Mouse (Mus musculus) heart, embryonic 13.5 days (tissue): ENCODE measurements around the gene Sgsm1. TPM values are rescaled to one million over a fixed set of nuclear protein-coding genes. Genes with fewer than 3 reads are reported as not detected.

Experiments
- ATAC-seq: fragments of 200-750 bp; cut with Nextera tagmentation; 2 replicates; pipeline ENCODE4 v1.8.0; 2017; ENCODE audit warnings: moderate TSS enrichment; ENCODE audit not compliant: insufficient number of reproducible peaks, low FRiP score, low TSS enrichment; ENCODE audit errors: extremely low read depth
- H3K27ac ChIP-seq: fragments of 300-500 bp; sonication (generic); replicated peaks from 2 replicates; pipeline ENCODE4 v1.5.1; 2015; ENCODE audit warnings: moderate library complexity, mild to moderate bottlenecking, inconsistent platforms
- H3K27me3 ChIP-seq: fragments of 300-500 bp; sonication (generic); replicated peaks from 2 replicates; pipeline ENCODE4 v1.6.1; 2015; ENCODE audit warnings: mild to moderate bottlenecking, inconsistent platforms
- H3K36me3 ChIP-seq: fragments of 300-500 bp; sonication (generic); 2 replicates; pipeline ENCODE4 v1.6.1; 2015; ENCODE audit warnings: mild to moderate bottlenecking, inconsistent platforms
- H3K4me1 ChIP-seq: fragments of 300-500 bp; sonication (generic); 2 replicates; pipeline ENCODE4 v1.6.1; 2015; ENCODE audit warnings: inconsistent platforms
- H3K4me2 ChIP-seq: fragments of 300-500 bp; sonication (generic); 2 replicates; pipeline ENCODE4 v1.6.1; 2015; ENCODE audit warnings: inconsistent platforms, mild to moderate bottlenecking, moderate library complexity
- H3K4me3 ChIP-seq: fragments of 300-500 bp; sonication (generic); 2 replicates; pipeline ENCODE4 v1.5.1; 2015; ENCODE audit warnings: moderate library complexity, mild to moderate bottlenecking, inconsistent platforms
- H3K9ac ChIP-seq: fragments of 300-500 bp; sonication (generic); 2 replicates; pipeline ENCODE4 v1.6.1; 2015; ENCODE audit warnings: inconsistent platforms, mild to moderate bottlenecking, moderate library complexity
- H3K9me3 ChIP-seq: fragments of 300-500 bp; sonication (generic); 2 replicates; pipeline ENCODE4 v1.6.1; 2016; ENCODE audit warnings: inconsistent platforms
- WGBS: fragments of 180-500 bp; shearing (Covaris S2); methylation state at CpG from one replicate; pipeline ENCODE4 v1.1.7; 2015; ENCODE audit warnings: mixed read lengths; 5-methylcytosine and 5-hydroxymethylcytosine counted together
- polyA plus RNA-seq: library from polyadenylated mRNA; unstranded; fragments of >200 nt; fragmentation: Nextera tagmentation; extraction: Ambion mirVana; gene quantifications from 2 replicates; pipeline ENCODE4 v1.2.1, GENCODE M21; 2015

Sgsm1 gene
- polyA plus RNA-seq, 1 experiment from 2014 or later = 1.5 TPM

DNA sequence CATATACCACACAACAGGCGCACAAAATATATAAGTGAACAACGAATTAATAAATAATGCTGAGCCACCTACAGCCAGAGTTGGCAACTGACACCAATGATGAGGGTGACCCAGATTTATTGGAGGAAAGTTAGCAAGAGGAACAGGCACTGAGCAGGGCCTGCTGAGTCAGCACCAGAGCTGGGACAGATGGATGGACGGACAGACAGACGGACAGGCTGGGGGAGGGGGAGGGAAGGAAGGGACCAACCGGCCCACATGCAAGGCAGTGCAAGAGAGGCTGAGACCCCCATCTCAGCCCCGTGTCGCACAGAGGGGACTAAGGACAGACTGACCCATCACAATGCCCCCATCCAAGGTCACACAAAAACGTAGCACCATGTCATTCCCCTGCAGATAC, 96.5 kb downstream of the Sgsm1 start:
- H3K9me3 ChIP-seq = no peaks in the 10 kb centered on the region
- no peak overlapping the region for H3K4me2 ChIP-seq
- no peaks in the 10 kb centered on the region for H3K36me3 ChIP-seq
- H3K27me3 ChIP-seq = peaks cover 10% of the 10 kb centered on the region; the same call in 1 of the 2 replicates
- WGBS = 81% methylated on average over 8 of the region's 8 CpGs
- H3K4me3 ChIP-seq = no peak overlapping the region
- no peak overlapping the region for H3K9ac ChIP-seq
- H3K27ac ChIP-seq = no peak overlapping the region; the same call in 1 of the 2 replicates
- H3K4me1 ChIP-seq = peaks cover 27% of the 10 kb centered on the region
- ATAC-seq = no peak

DNA sequence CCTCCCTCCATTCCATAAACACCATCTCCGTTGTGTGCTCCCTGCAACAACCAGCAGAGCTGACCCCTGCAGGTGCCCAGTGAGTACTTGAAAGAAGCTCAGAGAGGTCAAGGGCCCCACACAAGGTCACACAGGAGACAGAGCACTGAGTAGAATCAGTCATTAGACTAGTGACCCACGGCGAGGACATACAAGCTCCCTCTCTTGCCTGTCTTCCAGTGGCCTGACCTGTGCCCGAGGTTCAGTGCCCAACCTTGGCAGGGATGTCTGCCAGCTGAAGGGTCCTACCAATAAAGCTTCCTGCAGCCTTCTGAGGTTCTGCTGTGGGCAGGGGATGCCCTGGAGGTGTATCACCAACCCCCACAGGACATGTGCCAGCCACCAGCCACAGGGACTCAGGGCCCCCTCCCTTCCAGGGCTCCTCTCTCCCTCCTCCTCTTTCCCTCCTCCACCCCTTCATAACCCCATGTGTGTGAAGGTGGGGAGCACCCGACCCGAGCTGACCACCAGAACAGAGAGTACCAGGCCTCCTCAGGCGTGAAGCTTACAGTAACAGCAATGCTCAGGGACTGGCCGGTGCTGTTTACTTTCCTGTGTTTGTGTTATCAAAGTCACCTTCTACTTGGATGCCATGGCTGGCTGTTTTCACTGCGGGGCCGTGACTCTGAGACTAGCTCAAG, 98.3 kb downstream of the Sgsm1 start:
- no peaks in the 10 kb centered on the region for H3K36me3 ChIP-seq
- H3K9ac ChIP-seq = no peak overlapping the region
- no peak overlapping the region; the same call in 1 of the 2 replicates for H3K27ac ChIP-seq
- H3K4me3 ChIP-seq = no peak overlapping the region
- 60% methylated on average over 10 of the region's 10 CpGs for WGBS
- no peaks in the 10 kb centered on the region for H3K9me3 ChIP-seq
- no peak for ATAC-seq
- H3K27me3 ChIP-seq = 0 out of 2 replicates have a peak, but pooled peaks cover 2% of the 10 kb centered on the region
- no peak overlapping the region for H3K4me2 ChIP-seq
- peaks cover 45% of the 10 kb centered on the region for H3K4me1 ChIP-seq

DNA sequence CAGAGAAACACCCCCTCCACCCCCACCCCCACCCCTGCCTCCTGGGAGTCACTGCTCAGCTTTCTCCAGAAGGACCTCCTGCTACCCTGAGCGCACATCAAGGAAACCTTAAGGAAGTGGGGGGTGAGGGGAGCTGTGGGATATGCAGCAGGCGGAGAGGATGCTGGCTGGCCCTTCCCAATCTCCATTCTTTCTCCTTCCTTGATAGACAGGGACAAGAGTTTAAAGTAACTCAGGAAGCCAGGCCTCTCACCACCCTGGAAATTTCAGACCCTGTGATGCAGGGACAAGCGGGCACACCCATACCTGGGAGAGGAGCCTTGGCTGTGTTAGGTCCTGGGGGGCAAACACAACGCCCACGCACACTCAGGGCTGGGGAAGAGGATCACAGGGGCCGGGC, 100.3 kb downstream of the Sgsm1 start:
- Histone ChIP-seq H3K27ac (peak overlapping the region; percentile 89), H3K4me2 (no peak overlapping the region), H3K4me3 (no peak overlapping the region), H3K4me1 (peaks cover 58% of the 10 kb centered on the region), H3K36me3 (no peaks in the 10 kb centered on the region), H3K9ac (0 out of 2 replicates have a peak overlapping the region, but pooled peaks have one; percentile 14), H3K27me3 (no peaks in the 10 kb centered on the region), H3K9me3 (no peaks in the 10 kb centered on the region)
- WGBS = 75% methylated on average over 6 of the region's 6 CpGs
- no peak for ATAC-seq

DNA sequence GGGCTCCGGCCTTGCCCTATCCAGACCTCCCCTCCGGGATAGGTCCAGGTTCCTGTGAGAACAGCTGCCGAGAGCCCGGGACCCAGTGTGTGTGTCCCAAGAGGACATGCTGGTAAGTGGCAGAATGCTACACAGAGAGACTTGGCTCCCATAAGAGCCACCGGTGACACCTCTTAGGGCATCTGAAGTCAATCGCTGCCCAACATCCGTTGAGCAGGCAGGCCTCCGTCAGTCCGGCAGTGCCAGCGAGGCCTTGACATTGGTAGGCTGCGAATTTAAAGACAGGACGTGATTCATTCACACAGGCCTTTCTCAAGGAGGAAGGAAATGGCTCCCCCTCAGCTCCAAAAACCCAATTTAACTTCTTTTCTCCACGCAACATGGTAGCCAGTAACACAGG, 100.7 kb downstream of the Sgsm1 start:
- Histone ChIP-seq H3K9ac (no peak overlapping the region), H3K9me3 (no peaks in the 10 kb centered on the region), H3K4me2 (no peak overlapping the region), H3K4me3 (no peak overlapping the region), H3K4me1 (peaks cover 58% of the 10 kb centered on the region), H3K36me3 (no peaks in the 10 kb centered on the region), H3K27me3 (no peaks in the 10 kb centered on the region), H3K27ac (peak overlapping the region; percentile 89)
- WGBS = 73% methylated on average over 13 of the region's 13 CpGs
- ATAC-seq = no peak

DNA sequence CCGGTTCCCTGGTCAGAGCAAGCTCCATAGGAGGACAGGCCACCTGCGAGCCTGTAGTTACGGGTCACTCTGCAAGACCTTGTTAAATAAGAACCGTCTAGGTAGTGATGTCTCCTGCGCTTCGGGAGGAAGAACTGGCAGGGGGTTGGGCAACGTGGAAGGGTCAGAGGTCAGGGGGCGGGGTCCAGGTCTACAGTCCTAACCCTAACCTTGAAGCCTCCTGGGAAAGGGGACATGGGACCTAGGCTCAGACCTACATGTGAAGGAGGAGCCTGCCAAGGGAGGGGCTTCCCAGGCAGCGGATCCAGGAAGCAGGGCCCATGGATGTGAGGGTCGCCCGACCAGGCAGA, 101.2 kb downstream of the Sgsm1 start:
- H3K4me3 ChIP-seq = no peak overlapping the region
- no peaks in the 10 kb centered on the region for H3K36me3 ChIP-seq
- no peak for ATAC-seq
- H3K9me3 ChIP-seq = no peaks in the 10 kb centered on the region
- peaks cover 54% of the 10 kb centered on the region for H3K4me1 ChIP-seq
- no peak overlapping the region for H3K9ac ChIP-seq
- 45% methylated on average over 11 of the region's 11 CpGs for WGBS
- H3K4me2 ChIP-seq = no peak overlapping the region
- H3K27ac ChIP-seq = peak overlapping the region; percentile 89
- H3K27me3 ChIP-seq = no peaks in the 10 kb centered on the region

DNA sequence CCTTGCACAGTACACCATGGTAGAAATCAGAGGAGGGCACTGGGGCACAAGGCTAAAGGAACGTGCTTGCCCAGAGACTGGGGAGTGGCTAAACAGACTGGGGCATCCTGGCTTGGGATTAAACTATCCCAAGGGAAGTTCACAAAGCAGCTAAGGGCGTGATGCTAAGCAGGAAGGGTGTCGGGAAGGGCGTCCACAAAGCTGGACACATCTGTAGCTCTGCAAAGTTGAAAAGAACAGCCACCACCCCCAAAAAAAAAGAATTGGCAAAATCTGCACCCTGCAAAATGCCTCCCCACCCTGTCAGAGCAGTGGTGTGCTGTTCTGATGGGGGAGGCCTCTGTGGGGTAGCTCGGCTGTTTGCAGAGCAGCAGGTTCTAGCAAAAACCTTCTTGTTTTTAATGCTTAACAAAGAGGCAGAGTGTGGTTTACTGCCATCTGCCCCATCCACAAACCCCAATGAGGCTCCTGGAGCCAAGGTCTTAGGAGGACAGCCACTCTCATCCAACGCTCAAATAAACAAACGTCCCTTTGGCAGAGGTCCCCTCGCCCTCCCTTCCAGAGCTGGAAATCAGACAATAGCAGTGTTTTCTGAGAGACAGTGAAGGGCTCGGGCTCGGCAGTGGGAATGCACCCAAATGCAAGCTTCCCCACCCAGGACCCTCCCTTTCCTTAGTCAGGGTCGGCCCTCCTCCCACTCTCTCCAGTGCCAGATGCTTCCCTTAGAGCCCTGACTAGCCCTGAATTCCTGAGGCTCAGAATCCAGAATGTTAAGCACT, 101.8 kb downstream of the Sgsm1 start:
- Histone ChIP-seq H3K27me3 (no peaks in the 10 kb centered on the region), H3K9ac (0 out of 2 replicates have a peak overlapping the region, but pooled peaks have one; percentile 24), H3K4me2 (no peak overlapping the region), H3K4me3 (no peak overlapping the region), H3K9me3 (no peaks in the 10 kb centered on the region), H3K27ac (peak overlapping the region; percentile 89), H3K36me3 (no peaks in the 10 kb centered on the region), H3K4me1 (peaks cover 52% of the 10 kb centered on the region)
- 0 out of 2 replicates have a peak, but pooled peaks have one; percentile 39 for ATAC-seq
- 43% methylated on average over 11 of the region's 11 CpGs for WGBS

DNA sequence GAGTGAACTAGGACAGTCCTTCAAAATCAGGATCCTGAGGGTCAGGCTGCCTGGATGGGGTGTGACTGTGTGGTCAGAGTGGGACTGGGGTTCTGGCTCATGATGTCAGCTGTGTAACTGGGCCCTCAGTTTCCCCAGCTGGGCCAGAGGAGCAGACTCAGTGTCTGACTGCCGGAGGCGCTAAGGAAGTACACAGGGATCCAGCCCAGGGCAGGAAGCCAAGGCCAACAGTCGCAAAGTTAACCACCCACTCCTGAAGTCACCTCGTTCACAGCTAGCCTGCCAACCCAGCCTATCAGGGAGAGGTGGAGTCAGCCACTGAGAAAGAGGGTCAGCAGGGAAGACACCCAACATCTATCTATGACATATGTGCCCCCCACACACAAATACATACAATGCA, 102.5 kb downstream of the Sgsm1 start:
- Histone ChIP-seq H3K4me2 (no peak overlapping the region), H3K36me3 (no peaks in the 10 kb centered on the region), H3K9me3 (no peaks in the 10 kb centered on the region), H3K27me3 (no peaks in the 10 kb centered on the region), H3K27ac (peak overlapping the region; percentile 89), H3K9ac (no peak overlapping the region), H3K4me1 (peaks cover 52% of the 10 kb centered on the region), H3K4me3 (no peak overlapping the region)
- ATAC-seq = no peak
- 46% methylated on average over 4 of the region's 4 CpGs for WGBS

DNA sequence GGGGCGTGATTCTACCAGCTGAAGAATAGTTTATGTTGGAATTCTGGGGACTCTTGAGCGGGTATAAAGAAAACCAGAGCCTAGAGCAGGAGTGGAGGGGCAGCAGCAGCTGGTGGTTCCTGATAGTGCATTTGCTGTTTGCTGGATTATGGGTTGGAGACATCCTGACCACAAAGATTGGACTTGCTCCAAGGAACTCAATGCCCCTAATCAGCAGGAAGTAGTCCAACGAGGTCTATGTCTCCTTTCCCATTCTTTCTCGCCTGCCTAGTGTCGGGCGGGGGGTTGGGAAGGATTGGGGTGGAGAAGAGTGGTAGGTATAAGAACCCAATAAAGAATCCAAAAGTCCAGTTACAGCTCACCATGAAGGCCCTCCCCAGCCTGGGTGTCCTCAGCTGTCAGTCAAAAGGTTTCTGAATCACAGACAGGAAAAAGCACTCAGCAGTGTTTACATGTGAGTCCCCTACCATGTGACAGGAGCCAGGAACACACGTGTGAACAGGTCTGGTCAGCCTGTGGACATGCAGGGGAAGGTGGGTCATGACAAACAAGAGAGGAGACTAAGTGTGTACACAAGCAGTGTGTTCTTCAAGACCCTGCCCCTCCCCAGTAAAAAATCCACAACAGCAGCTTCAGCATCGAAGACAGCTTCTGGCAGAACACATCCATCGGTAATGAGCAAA, 103.8 kb downstream of the Sgsm1 start:
- Histone ChIP-seq H3K4me3 (no peak overlapping the region), H3K9ac (no peak overlapping the region), H3K27ac (peak overlapping the region; percentile 89), H3K27me3 (no peaks in the 10 kb centered on the region), H3K4me2 (no peak overlapping the region), H3K9me3 (no peaks in the 10 kb centered on the region), H3K4me1 (peaks cover 52% of the 10 kb centered on the region), H3K36me3 (no peaks in the 10 kb centered on the region)
- WGBS = 39% methylated on average over 9 of the region's 9 CpGs
- ATAC-seq = no peak

DNA sequence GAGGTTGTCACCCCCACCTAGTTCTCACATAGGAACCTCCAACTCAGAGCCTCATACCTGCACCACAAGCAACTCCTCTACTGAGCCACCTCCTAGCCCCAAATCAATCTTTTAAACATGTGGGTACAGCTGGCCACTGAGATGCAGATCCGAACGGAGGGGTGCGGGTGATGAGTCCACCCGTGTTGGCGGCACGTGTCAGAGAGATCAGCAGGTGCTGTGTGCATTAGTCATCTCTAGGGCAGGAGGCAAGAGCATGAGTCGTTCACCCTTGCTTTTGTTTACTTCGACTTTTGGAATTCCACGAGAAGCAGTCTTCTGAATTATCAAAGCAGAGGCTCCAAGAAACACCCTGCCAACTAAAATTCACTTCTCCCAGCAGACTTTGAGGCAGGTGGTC, 106.4 kb downstream of the Sgsm1 start:
- WGBS = 83% methylated on average over 9 of the region's 9 CpGs
- Histone ChIP-seq H3K9me3 (no peaks in the 10 kb centered on the region), H3K4me1 (peaks cover 48% of the 10 kb centered on the region), H3K9ac (no peak overlapping the region), H3K27me3 (no peaks in the 10 kb centered on the region), H3K27ac (no peak overlapping the region), H3K4me3 (no peak overlapping the region), H3K4me2 (no peak overlapping the region), H3K36me3 (no peaks in the 10 kb centered on the region)
- ATAC-seq = no peak

DNA sequence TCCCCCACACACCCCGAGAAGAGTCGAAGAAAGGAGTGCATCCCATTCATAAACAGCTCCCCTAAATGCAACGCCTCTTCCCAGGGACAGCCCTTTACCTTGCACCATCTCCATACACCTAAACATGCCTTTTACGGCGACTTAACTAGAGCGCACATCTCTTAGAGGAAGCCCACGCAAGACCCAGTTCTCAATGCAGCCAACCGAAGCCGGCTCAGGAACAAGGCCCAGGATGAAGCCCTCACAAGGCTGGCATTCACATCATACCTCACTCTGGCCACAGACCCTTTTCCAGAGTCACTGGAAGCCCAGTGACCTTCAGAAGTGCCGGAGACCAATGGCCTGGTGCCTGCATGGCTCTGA, 110.8 kb downstream of the Sgsm1 start:
- no peak overlapping the region for H3K4me3 ChIP-seq
- H3K4me2 ChIP-seq = no peak overlapping the region
- WGBS = 73% methylated on average over 10 of the region's 10 CpGs
- no peaks in the 10 kb centered on the region for H3K9me3 ChIP-seq
- peaks cover 40% of the 10 kb centered on the region for H3K4me1 ChIP-seq
- 0 out of 2 replicates have a peak, but pooled peaks cover 6% of the 10 kb centered on the region for H3K27me3 ChIP-seq
- no peaks in the 10 kb centered on the region for H3K36me3 ChIP-seq
- no peak overlapping the region for H3K9ac ChIP-seq
- no peak for ATAC-seq
- peak overlapping the region; percentile 78 for H3K27ac ChIP-seq

DNA sequence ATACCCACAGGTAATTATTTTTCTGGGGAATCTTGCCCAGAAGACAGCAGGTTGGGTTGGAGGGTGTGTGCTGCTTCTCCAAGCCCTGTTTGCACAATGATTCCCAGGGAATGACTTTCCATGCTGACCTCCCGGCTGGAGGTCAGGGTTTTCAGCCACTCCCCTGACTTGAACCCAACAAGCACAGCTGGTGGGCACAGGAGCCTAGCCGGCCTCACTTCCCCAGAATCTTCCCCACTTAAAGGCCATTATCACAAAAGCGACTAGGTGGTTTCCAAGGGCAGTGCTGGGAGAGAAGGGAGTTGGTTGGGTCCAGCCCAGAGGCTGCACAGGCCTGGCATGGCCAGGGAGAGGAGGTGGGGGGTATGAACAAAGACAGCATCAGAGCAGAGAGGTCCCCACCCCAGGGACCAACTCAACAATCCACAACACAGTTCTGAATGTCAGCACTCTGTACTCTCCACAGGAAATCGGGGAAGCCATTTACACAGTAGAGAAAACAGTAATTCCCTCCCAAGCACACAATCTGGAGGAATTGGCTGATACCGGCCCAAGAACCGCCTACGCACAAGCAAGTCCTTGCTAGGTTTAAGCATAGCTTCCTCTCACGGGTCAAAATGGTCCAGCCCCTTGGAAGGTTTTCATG, 111.3 kb downstream of the Sgsm1 start:
- ATAC-seq = no peak

More for the DNA sequence above, 111.3 kb downstream of the Sgsm1 start:
- no peak overlapping the region for H3K4me2 ChIP-seq
- H3K27me3 ChIP-seq = 0 out of 2 replicates have a peak, but pooled peaks cover 6% of the 10 kb centered on the region
- WGBS = 41% methylated on average over 8 of the region's 8 CpGs
- peaks cover 40% of the 10 kb centered on the region for H3K4me1 ChIP-seq
- no peak overlapping the region for H3K9ac ChIP-seq
- H3K4me3 ChIP-seq = no peak overlapping the region
- no peaks in the 10 kb centered on the region for H3K9me3 ChIP-seq
- no peaks in the 10 kb centered on the region for H3K36me3 ChIP-seq
- peak overlapping the region; percentile 78 for H3K27ac ChIP-seq
